Mouse (Mus musculus) liver, embryonic 15.5 days (tissue): ENCODE results near the gene Elmo3. TPM values are rescaled to one million over a fixed set of nuclear protein-coding genes. Genes with fewer than 3 reads are reported as not detected.

Experiments used
- ATAC-seq: fragments of 200-750 bp; cut with Nextera tagmentation; 2 replicates; pipeline ENCODE4 v1.8.0; 2017; ENCODE audit warnings: moderate number of reproducible peaks, mild to moderate bottlenecking, moderate library complexity; ENCODE audit not compliant: insufficient read depth
- H3K27ac ChIP-seq: fragments of 300-500 bp; sonication (generic); replicated peaks from 2 replicates; pipeline ENCODE4 v1.5.1; 2015; ENCODE audit warnings: mild to moderate bottlenecking, inconsistent platforms
- H3K27me3 ChIP-seq: fragments of 300-500 bp; sonication (generic); 2 replicates; pipeline ENCODE4 v1.6.1; 2015; ENCODE audit warnings: mild to moderate bottlenecking, inconsistent platforms
- H3K36me3 ChIP-seq: fragments of 300-500 bp; sonication (generic); replicated peaks from 2 replicates; pipeline ENCODE4 v1.6.1; 2015; ENCODE audit warnings: moderate library complexity, mild to moderate bottlenecking, inconsistent platforms
- H3K4me1 ChIP-seq: fragments of 300-500 bp; sonication (generic); replicated peaks from 2 replicates; pipeline ENCODE4 v1.6.1; 2015; ENCODE audit warnings: inconsistent platforms
- H3K4me2 ChIP-seq: fragments of 300-500 bp; sonication (generic); 2 replicates; pipeline ENCODE4 v1.6.1; 2015; ENCODE audit warnings: moderate library complexity, mild to moderate bottlenecking, inconsistent platforms
- H3K4me3 ChIP-seq: fragments of 300-500 bp; sonication (generic); replicated peaks from 2 replicates; pipeline ENCODE4 v1.5.1; 2015; ENCODE audit warnings: mild to moderate bottlenecking, inconsistent platforms
- H3K9ac ChIP-seq: fragments of 300-500 bp; sonication (generic); 2 replicates; pipeline ENCODE4 v1.6.1; 2015; ENCODE audit warnings: moderate library complexity, mild to moderate bottlenecking, inconsistent platforms
- H3K9me3 ChIP-seq: fragments of 300-500 bp; sonication (generic); replicated peaks from 2 replicates; pipeline ENCODE4 v1.6.1; 2016; ENCODE audit warnings: inconsistent platforms
- WGBS: fragments of 180-500 bp; shearing (Covaris S2); methylation state at CpG from one replicate; pipeline ENCODE4 v1.1.7; 2015; ENCODE audit warnings: mixed read lengths; ENCODE audit not compliant: insufficient replicate concordance; 5-methylcytosine and 5-hydroxymethylcytosine counted together
- polyA plus RNA-seq: library from polyadenylated mRNA; unstranded; fragments of >200 nt; fragmentation: Nextera tagmentation; extraction: Ambion mirVana; gene quantifications from 2 replicates; pipeline ENCODE4 v1.2.1, GENCODE M21; 2015

Elmo3 gene
- polyA plus RNA-seq, 1 experiment from 2014 or later, result 3.4 TPM

DNA sequence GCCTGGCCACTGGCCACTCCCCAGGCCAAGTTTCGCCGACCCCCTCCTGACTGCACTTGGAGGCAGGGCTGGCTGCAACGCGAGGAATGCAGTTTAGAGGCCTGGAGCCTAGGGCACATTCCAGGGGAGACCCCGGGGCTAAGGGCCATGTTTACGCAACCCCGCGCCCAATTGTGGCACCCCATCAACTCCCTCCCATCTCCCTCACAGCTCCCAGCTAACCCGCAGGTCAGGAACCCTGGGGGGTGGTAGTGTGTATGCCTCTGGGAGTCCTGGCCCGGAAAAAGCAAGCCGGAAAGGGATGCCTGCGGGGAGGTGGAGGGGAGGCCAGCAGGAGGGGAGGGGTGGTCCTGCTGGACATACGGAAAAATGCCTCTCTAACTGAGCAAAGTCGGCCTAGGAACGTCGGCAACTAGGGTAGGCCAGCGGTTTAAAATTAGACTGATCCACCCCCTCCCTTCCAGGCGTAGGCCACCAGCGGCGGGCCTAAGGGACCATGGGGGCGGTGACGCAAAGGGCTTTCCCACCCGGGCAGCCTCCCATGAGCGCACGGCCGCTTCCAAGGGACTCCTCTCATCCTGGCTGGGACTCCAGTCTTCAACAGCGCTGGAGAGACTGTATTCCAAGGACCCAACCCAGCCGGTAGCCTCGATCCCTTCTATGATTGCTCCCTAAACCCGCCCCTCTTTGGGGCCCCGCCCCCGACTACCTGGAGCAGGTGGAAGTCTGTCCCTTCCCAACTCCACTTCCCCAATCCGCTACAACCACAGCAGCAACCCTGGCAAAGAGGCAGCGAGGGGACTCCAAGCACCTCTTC lies 41.4 kb downstream of the Elmo3 start:
- 0 out of 2 replicates have a peak, but pooled peaks have one; percentile 5 for ATAC-seq
- Histone ChIP-seq H3K27ac (peak overlapping the region; percentile 38), H3K9me3 (no peaks in the 10 kb centered on the region), H3K36me3 (no peaks in the 10 kb centered on the region), H3K27me3 (peaks cover 73% of the 10 kb centered on the region), H3K4me3 (peak overlapping the region; percentile 67), H3K9ac (peak overlapping the region; percentile 69; the same call in 1 of the 2 replicates), H3K4me2 (peak overlapping the region; percentile 97), H3K4me1 (peaks cover 62% of the 10 kb centered on the region)
- WGBS, result 9% methylated on average over 34 of the region's 34 CpGs

DNA sequence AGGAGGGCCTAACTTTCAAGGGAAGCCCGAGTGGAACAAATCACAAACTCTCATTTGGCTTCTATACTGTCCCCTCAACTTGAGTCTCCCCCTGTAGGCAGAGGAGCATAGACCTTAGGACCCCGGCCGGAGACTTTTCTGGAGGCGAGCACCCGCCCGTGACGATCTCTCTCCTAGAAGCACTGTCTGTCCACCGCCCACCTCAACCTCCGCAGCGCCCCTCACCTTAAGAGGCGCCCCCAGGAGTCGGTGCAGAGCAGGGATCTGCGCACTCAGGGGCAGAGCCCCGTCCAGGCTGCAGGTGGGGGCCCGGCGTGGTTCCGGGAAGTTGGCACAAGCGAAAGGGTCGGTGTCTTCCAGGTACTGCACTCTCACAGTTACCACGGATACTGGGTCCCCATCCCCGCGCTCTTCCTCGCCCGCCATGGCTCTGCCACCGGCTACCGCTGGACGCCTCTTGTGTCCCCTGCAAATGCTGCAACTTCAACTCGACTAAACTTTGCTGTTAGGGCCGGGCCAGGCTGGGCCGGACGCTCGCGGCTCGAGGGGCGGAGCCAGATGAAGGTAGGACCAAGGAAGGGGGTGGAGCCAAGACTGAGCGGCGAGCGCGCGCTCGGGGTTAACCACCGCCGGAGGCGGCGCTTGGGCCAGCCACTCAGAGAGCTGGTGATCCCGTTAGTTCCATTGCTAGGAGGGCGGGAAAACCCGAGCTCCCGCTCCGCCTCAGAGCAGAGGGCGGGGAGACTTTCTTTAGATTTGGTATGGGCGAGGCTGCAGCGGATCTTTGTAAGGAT lies 42.2 kb downstream of the Elmo3 start, which contains the start of gene Fhod1:
Fhod1 (minus strand) TSS at position 526 of the 794 bp plus-strand sequence.
- under 1% methylated on average over 53 of the region's 53 CpGs for WGBS
- peaks cover 81% of the 10 kb centered on the region for H3K27me3 ChIP-seq
- H3K9me3 ChIP-seq, result no peaks in the 10 kb centered on the region
- peaks cover 56% of the 10 kb centered on the region for H3K4me1 ChIP-seq
- peak within 1 kb of the TSS; percentile 97 for H3K4me2 ChIP-seq
- peak within 1 kb of the TSS; percentile 69 for H3K9ac ChIP-seq
- no peaks in the 10 kb centered on the region for H3K36me3 ChIP-seq
- H3K4me3 ChIP-seq, result peak within 1 kb of the TSS; percentile 67
- H3K27ac ChIP-seq, result peak within 1 kb of the TSS; percentile 58
- ATAC-seq, result peak; percentile 86

DNA sequence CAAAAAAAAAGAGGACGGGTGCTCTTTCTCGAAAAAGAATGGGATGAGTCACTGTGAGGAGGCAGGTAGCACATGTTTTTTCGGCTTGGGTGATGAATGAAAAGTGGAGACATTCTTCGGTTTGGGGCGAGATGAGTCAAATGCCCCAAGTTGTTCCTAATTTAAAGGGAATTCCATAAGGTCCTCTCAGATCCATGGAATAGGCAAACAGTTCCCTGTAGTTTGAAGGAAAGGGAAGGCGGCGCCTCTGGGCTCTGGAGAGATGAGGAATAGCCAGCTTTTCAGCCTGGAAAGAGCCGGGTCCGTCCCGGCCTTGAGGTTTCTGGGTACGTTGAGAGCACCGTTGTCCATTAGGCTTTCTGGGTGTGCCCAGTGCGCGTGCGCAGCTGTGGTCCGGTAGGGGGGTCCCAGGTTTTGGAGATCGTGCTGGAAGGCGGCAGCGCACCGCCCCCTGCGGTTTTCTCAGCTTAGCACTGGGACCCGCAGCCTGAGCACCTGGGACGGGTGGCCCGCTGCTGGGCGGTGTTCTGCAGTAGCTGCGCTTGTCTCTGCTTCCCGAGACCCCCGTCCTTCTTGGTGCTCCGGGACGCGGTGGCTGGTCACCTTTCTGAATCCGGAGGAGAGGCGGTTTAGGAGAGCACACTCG lies 43.2 kb downstream of the Elmo3 start, which contains the start of gene Slc9a5:
Slc9a5 (plus strand) TSS at position 394 of the 646 bp plus-strand sequence.
- Histone ChIP-seq H3K4me3 (peak within 1 kb of the TSS; percentile 67), H3K27ac (peak within 1 kb of the TSS; percentile 58; the same call in 1 of the 2 replicates), H3K9ac (peak within 1 kb of the TSS; percentile 69), H3K36me3 (no peaks in the 10 kb centered on the region), H3K4me2 (peak within 1 kb of the TSS; percentile 97), H3K9me3 (no peaks in the 10 kb centered on the region), H3K27me3 (peaks cover 90% of the 10 kb centered on the region), H3K4me1 (peaks cover 54% of the 10 kb centered on the region)
- under 1% methylated on average over 34 of the region's 34 CpGs for WGBS
- no peak for ATAC-seq

GRCm38 (mm10) chr8:105349096-105349771 lies 43.8 kb downstream of the Elmo3 start:
- Histone ChIP-seq H3K9ac (peak overlapping the region; percentile 69; the same call in 1 of the 2 replicates), H3K27ac (no peak overlapping the region), H3K36me3 (no peaks in the 10 kb centered on the region), H3K4me3 (peak overlapping the region; percentile 67), H3K9me3 (no peaks in the 10 kb centered on the region), H3K4me1 (peaks cover 50% of the 10 kb centered on the region), H3K27me3 (peaks cover 94% of the 10 kb centered on the region), H3K4me2 (peak overlapping the region; percentile 97)
- ATAC-seq, result no peak
- WGBS, result 1% methylated on average over 48 of the region's 48 CpGs

- Histone ChIP-seq H3K4me1 (peaks cover 41% of the 10 kb centered on the region), H3K27me3 (peaks cover 87% of the 10 kb centered on the region), H3K36me3 (no peaks in the 10 kb centered on the region), H3K9me3 (no peaks in the 10 kb centered on the region), H3K4me2 (0 out of 2 replicates have a peak overlapping the region, but pooled peaks have one; percentile 97), H3K27ac (no peak overlapping the region), H3K4me3 (no peak overlapping the region), H3K9ac (no peak overlapping the region)
- WGBS, result 51% methylated on average over 7 of the region's 7 CpGs
- no peak for ATAC-seq
These were observed 44.8 kb downstream of the Elmo3 start for GRCm38 (mm10) chr8:105350186-105350585.

DNA sequence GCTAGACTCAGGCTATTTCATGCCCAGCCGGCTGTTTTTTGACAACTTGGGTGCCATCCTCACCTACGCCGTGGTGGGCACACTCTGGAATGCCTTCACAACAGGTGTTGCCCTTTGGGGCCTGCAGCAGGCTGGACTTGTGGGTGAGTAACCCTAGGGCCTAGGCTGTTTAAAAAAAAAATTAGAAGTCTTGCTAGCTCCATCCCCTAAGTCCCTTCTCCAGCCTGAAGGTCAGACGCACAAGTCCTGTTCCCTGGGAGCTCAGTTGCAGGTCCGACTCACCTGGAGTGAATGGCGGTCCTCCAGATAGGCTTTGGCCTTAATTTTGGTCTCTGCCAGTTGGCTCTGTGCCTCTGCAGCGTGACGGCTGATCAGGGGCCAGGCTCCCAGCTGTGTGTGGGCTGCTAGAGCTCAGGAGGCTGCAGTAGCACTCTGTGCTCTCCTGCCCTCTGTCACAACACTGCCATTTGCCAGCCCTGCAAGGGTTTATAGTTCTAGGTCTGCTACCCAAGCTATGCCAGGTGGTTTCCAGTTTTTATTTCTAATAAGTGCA lies 48.3 kb downstream of the Elmo3 start:
- H3K9me3 ChIP-seq, result no peaks in the 10 kb centered on the region
- H3K4me1 ChIP-seq, result peaks cover 7% of the 10 kb centered on the region
- H3K4me3 ChIP-seq, result no peak overlapping the region
- no peak for ATAC-seq
- peaks cover 71% of the 10 kb centered on the region for H3K27me3 ChIP-seq
- H3K9ac ChIP-seq, result no peak overlapping the region
- no peak overlapping the region for H3K27ac ChIP-seq
- H3K4me2 ChIP-seq, result no peak overlapping the region
- WGBS, result 70% methylated on average over 8 of the region's 8 CpGs
- H3K36me3 ChIP-seq, result no peaks in the 10 kb centered on the region

DNA sequence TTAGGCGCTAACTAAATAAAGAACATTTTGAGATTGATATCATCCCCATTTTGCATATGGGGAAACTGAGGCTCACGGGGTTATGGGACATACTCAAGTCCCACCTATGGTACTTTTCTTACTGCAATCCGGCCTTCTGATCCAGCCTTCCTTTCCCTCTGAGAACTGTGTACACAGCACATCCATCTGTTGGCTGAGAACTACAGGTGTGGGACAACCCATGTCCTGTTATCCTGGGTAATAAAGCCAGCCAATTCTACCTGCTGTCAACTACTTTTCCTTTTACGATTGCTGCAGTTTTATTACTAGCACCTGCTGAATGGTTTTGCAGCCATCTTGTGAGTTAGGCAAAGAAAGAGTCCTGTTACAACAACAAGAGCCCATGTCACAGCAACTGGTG lies 49.1 kb downstream of the Elmo3 start:
- H3K27me3 ChIP-seq, result peaks cover 70% of the 10 kb centered on the region
- no peak for ATAC-seq
- H3K4me1 ChIP-seq, result no peaks in the 10 kb centered on the region
- 78% methylated on average over 4 of the region's 4 CpGs for WGBS
- no peak overlapping the region for H3K27ac ChIP-seq
- H3K9me3 ChIP-seq, result no peaks in the 10 kb centered on the region
- H3K36me3 ChIP-seq, result no peaks in the 10 kb centered on the region
- H3K9ac ChIP-seq, result no peak overlapping the region
- no peak overlapping the region for H3K4me3 ChIP-seq
- no peak overlapping the region for H3K4me2 ChIP-seq

- no peak overlapping the region for H3K9ac ChIP-seq
- 49% methylated on average over 26 of the region's 26 CpGs for WGBS
- H3K4me2 ChIP-seq, result no peak overlapping the region
- no peak overlapping the region for H3K4me3 ChIP-seq
- no peaks in the 10 kb centered on the region for H3K4me1 ChIP-seq
- no peak overlapping the region for H3K27ac ChIP-seq
- H3K27me3 ChIP-seq, result peaks cover 62% of the 10 kb centered on the region
- H3K36me3 ChIP-seq, result no peaks in the 10 kb centered on the region
- no peak for ATAC-seq
- no peaks in the 10 kb centered on the region for H3K9me3 ChIP-seq
These were observed 50.0 kb downstream of the Elmo3 start for GRCm38 (mm10) chr8:105355179-105356024.

- Histone ChIP-seq H3K4me1 (no peaks in the 10 kb centered on the region), H3K9ac (no peak overlapping the region), H3K9me3 (no peaks in the 10 kb centered on the region), H3K4me3 (no peak overlapping the region), H3K36me3 (no peaks in the 10 kb centered on the region), H3K27me3 (peaks cover 49% of the 10 kb centered on the region), H3K27ac (no peak overlapping the region), H3K4me2 (no peak overlapping the region)
- ATAC-seq, result no peak; the same call in 1 of the 2 replicates
- WGBS, result 71% methylated on average over 14 of the region's 14 CpGs
These were observed 51.3 kb downstream of the Elmo3 start for GRCm38 (mm10) chr8:105356681-105357080.
